Mouse (Mus musculus): ENCODE measurements at regions not wholly inside any gene's neighbourhood (a gene's known extent, or its start where the extent isn't known, plus 50 kb on each side); places are given as distances from the start of the nearest gene placed in this dataset.

- no peak for DNase-seq (ENCODE audit: low spot score in 2 of 2)
These were observed 50.6 kb upstream of the Dap start for GRCm38 (mm10) chr15:31173309-31174115.

Data from layer of hippocampus, adult 8-10 months (tissue).